In genomic region chr1:191394126-191394525, GRCm38 (mm10) we compare ENCODE assay signal across 8 mouse cellular contexts. TPM values are rescaled to one million over a fixed set of nuclear protein-coding genes. Genes with fewer than 3 reads are reported as not detected.
DNase-seq lines count a peak whose midpoint lies in the region; ATAC-seq lines count a peak whose summit lies in the region.

No protein-coding gene starts in this region.

- peak overlapping the region; percentile 78 for H3K4me3 ChIP-seq in erythroblast, embryonic 14.5 days (replicated peaks)
- H3K4me3 ChIP-seq in megakaryocyte, embryonic 14.5 days (replicated peaks) = peak overlapping the region; percentile 94
- no peak overlapping the region for H3K4me3 ChIP-seq in stomach, embryonic 14.5 days (ENCODE audit: low read depth, low read length)

- no peaks in the 10 kb centered on the region; the same call in 1 of the 2 replicates for H3K36me3 ChIP-seq in erythroblast, embryonic 14.5 days (ENCODE audit: control insufficient read depth)
- no peaks in the 10 kb centered on the region for H3K36me3 ChIP-seq in megakaryocyte, embryonic 14.5 days (replicated peaks; ENCODE audit: low read length)
- H3K36me3 ChIP-seq in stomach, embryonic 14.5 days (ENCODE audit: control insufficient read depth, insufficient read depth, low read length) = no peaks in the 10 kb centered on the region

- no peaks in the 10 kb centered on the region for H3K9me3 ChIP-seq in erythroblast, embryonic 14.5 days (ENCODE audit: control insufficient read depth, low read length)
- no peaks in the 10 kb centered on the region for H3K9me3 ChIP-seq in megakaryocyte, embryonic 14.5 days
- H3K9me3 ChIP-seq in stomach, embryonic 14.5 days (ENCODE audit: control insufficient read depth, low read depth, low read length) = no peaks in the 10 kb centered on the region

- H3K4me2 ChIP-seq in stomach, embryonic 14.5 days (replicated peaks; ENCODE audit: low read depth, low read length) = peak overlapping the region; percentile 72

- peaks cover 3% of the 10 kb centered on the region for H3K27me3 ChIP-seq in erythroblast, embryonic 14.5 days (ENCODE audit: control insufficient read depth)
- H3K27me3 ChIP-seq in megakaryocyte, embryonic 14.5 days (replicated peaks) = no peaks in the 10 kb centered on the region
- no peaks in the 10 kb centered on the region for H3K27me3 ChIP-seq in stomach, embryonic 14.5 days (ENCODE audit: control insufficient read depth, insufficient read depth, low read length)

- no peak for ATAC-seq in erythroblast, adult 5-6 weeks (replicated peaks; ENCODE audit: low FRiP score, poor library complexity, severe bottlenecking)
- no peak for ATAC-seq in megakaryocyte, adult 5-6 weeks (ENCODE audit: poor library complexity, severe bottlenecking)
- no peak for ATAC-seq in stomach, embryonic 14.5 days (ENCODE audit: insufficient number of reproducible peaks, insufficient read depth, low FRiP score, low read depth)

- DNase-seq in kidney, postnatal 14 days = peak; percentile 51
- no peak for DNase-seq in thymus, postnatal 25 days
- DNase-seq in frontal cortex, postnatal 25 days (ENCODE audit: low spot score in 2 of 2) = no peak

- H3K27ac ChIP-seq in stomach, embryonic 14.5 days (ENCODE audit: low read length) = no peak overlapping the region

- no peak overlapping the region for H3K9ac ChIP-seq in stomach, embryonic 14.5 days (replicated peaks; ENCODE audit: low read depth, low read length)

- 54% methylated on average over 2 of the region's 2 CpGs for WGBS in stomach, embryonic 14.5 days

- H3K4me1 ChIP-seq in erythroblast, embryonic 14.5 days (ENCODE audit: control insufficient read depth) = peaks cover 48% of the 10 kb centered on the region
- H3K4me1 ChIP-seq in megakaryocyte, embryonic 14.5 days = peaks cover 41% of the 10 kb centered on the region
- peaks cover 9% of the 10 kb centered on the region; the same call in 1 of the 2 replicates for H3K4me1 ChIP-seq in stomach, embryonic 14.5 days (ENCODE audit: control insufficient read depth, insufficient read depth, low read length)

RNA-seq across cellular contexts. Expression of gene Ppp2r5a, which starts 8.9 kb away (rescaled TPM):
- 5.6 and 5.9 TPM in 2 replicates for polyA plus RNA-seq in erythroblast, embryonic 14.5 days (2012)
- total RNA-seq in erythroblast, adult 5-6 weeks (2015; ENCODE audit: low replicate concordance) = 52.7 and 60.3 TPM in 2 replicates
- 56.3 and 62.8 TPM in 2 replicates for total RNA-seq in erythroblast, adult 5-6 weeks (2017; ENCODE audit: low replicate concordance)
- polyA plus RNA-seq in megakaryocyte, embryonic 14.5 days (2012; ENCODE audit: insufficient read depth, low replicate concordance) = 55.5 and 57.6 TPM in 2 replicates
- 333 and 372 TPM in 2 replicates for total RNA-seq in megakaryocyte, adult 5-6 weeks (2015)
- total RNA-seq in megakaryocyte, adult 5-6 weeks (2017) = 428 and 451 TPM in 2 replicates
- polyA plus RNA-seq in stomach, embryonic 14.5 days (2014; fragmentation: Nextera tagmentation; extraction: Ambion mirVana) = 22.5 and 24.9 TPM in 2 replicates
